Mouse (Mus musculus) neural tube, embryonic 11.5 days (tissue): ENCODE results near the gene Mid1. TPM values are rescaled to one million over a fixed set of nuclear protein-coding genes. Genes with fewer than 3 reads are reported as not detected.
A peak's percentile ranks its signal among the peaks of the same experiment; 100 is the strongest.
"Not testable (repeated sequence)": the region's sequence is repeated elsewhere in the genome, so short reads cannot be mapped to it uniquely, and the experiment has no call there.

ENCODE experiments used
- ATAC-seq: fragments of 200-750 bp; cut with Nextera tagmentation; 2 replicates; pipeline ENCODE4 v1.8.0; 2017; ENCODE audit warnings: moderate number of reproducible peaks, mild to moderate bottlenecking, moderate TSS enrichment, moderate library complexity; ENCODE audit not compliant: insufficient read depth, low FRiP score, low TSS enrichment
- DNase-seq: peaks from one replicate; pipeline ENCODE4 v3.0.0-alpha.2; 2015; ENCODE audit warnings: low spot score
- H3K27ac ChIP-seq: fragments of 300-500 bp; sonication (generic); 2 replicates; pipeline ENCODE4 v1.5.1; 2014; ENCODE audit warnings: low read depth, mild to moderate bottlenecking, low read length
- H3K27me3 ChIP-seq: fragments of 300-500 bp; sonication (generic); 2 replicates; pipeline ENCODE4 v1.6.1; 2014; ENCODE audit warnings: mild to moderate bottlenecking, low read length, mixed read lengths; ENCODE audit not compliant: control insufficient read depth, insufficient read depth
- H3K36me3 ChIP-seq: fragments of 300-500 bp; sonication (generic); 2 replicates; pipeline ENCODE4 v1.6.1; 2014; ENCODE audit warnings: mild to moderate bottlenecking, low read length, moderate library complexity, mixed read lengths; ENCODE audit not compliant: control insufficient read depth, insufficient read depth
- H3K4me1 ChIP-seq: fragments of 300-500 bp; sonication (generic); 2 replicates; pipeline ENCODE4 v1.6.1; 2014; ENCODE audit warnings: low read length, mixed read lengths; ENCODE audit not compliant: control insufficient read depth, insufficient read depth
- H3K4me2 ChIP-seq: fragments of 300-500 bp; sonication (generic); 2 replicates; pipeline ENCODE4 v1.6.1; 2014; ENCODE audit warnings: low read depth, mild to moderate bottlenecking, moderate library complexity
- H3K4me3 ChIP-seq: fragments of 300-500 bp; sonication (generic); 2 replicates; pipeline ENCODE4 v1.5.1; 2014; ENCODE audit warnings: low read depth, low read length
- H3K9ac ChIP-seq: fragments of 300-500 bp; sonication (generic); 2 replicates; pipeline ENCODE4 v1.6.1; 2014; ENCODE audit warnings: mild to moderate bottlenecking, low read length
- H3K9me3 ChIP-seq: fragments of 300-500 bp; sonication (generic); 2 replicates; pipeline ENCODE4 v1.6.1; 2016; ENCODE audit warnings: low read length; ENCODE audit not compliant: control insufficient read depth
- WGBS: fragments of 180-500 bp; shearing (Covaris S2); extraction: QIAGEN DNeasy Blood & Tissue Kit; methylation state at CpG from one replicate; pipeline ENCODE4 v1.1.7; 2014; 5-methylcytosine and 5-hydroxymethylcytosine counted together
- polyA plus RNA-seq: library from polyadenylated mRNA; unstranded; fragments of >200 nt; fragmentation: Nextera tagmentation; extraction: Ambion mirVana; gene quantifications from 2 replicates; pipeline ENCODE4 v1.2.1, GENCODE M21; 2014

Mid1 gene
- polyA plus RNA-seq, 1 experiment from 2014 or later: 9.9 TPM

GRCm38 (mm10) chrX:170004793-170005192, 319.8 kb downstream of the Mid1 start:
- peaks cover 23% of the 10 kb centered on the region for H3K9me3 ChIP-seq
- peak; percentile 2 for DNase-seq
- WGBS: 33% methylated on average over 5 of the region's 5 CpGs
- not testable (repeated sequence) for H3K36me3 ChIP-seq, H3K27ac ChIP-seq, ATAC-seq, H3K4me2 ChIP-seq, H3K9ac ChIP-seq, H3K4me3 ChIP-seq, H3K27me3 ChIP-seq, H3K4me1 ChIP-seq

GRCm38 (mm10) chrX:170005194-170005593, 320.2 kb downstream of the Mid1 start:
- H3K27ac ChIP-seq, H3K4me2 ChIP-seq, H3K4me3 ChIP-seq, ATAC-seq, H3K9ac ChIP-seq, H3K4me1 ChIP-seq, H3K36me3 ChIP-seq, H3K27me3 ChIP-seq: not testable (repeated sequence)
- 15% methylated on average over 13 of the region's 13 CpGs for WGBS
- peaks cover 24% of the 10 kb centered on the region for H3K9me3 ChIP-seq
- DNase-seq: peak; percentile 7

- not testable (repeated sequence) for H3K9ac ChIP-seq, H3K4me1 ChIP-seq, H3K4me3 ChIP-seq, H3K36me3 ChIP-seq, H3K27me3 ChIP-seq, H3K27ac ChIP-seq, H3K4me2 ChIP-seq, ATAC-seq
- WGBS: 50% methylated on average over 1 of the region's 1 CpGs
- DNase-seq: peak; percentile 1
- H3K9me3 ChIP-seq: peaks cover 28% of the 10 kb centered on the region
Observed at GRCm38 (mm10) chrX:170005695-170006297, 320.8 kb downstream of the Mid1 start.

GRCm38 (mm10) chrX:170006694-170007247, 321.8 kb downstream of the Mid1 start:
- not testable (repeated sequence) for H3K4me2 ChIP-seq

GRCm38 (mm10) chrX:170007375-170008178, 322.6 kb downstream of the Mid1 start:
- not testable (repeated sequence) for H3K9ac ChIP-seq, H3K4me1 ChIP-seq, ATAC-seq, H3K27me3 ChIP-seq, H3K4me3 ChIP-seq, H3K4me2 ChIP-seq
- peaks cover 11% of the 10 kb centered on the region for H3K36me3 ChIP-seq
- WGBS: 49% methylated on average over 2 of the region's 2 CpGs
- DNase-seq: peak; percentile 11
- H3K9me3 ChIP-seq: peaks cover 32% of the 10 kb centered on the region
- 0 out of 2 replicates have a peak overlapping the region, but pooled peaks have one; percentile 2 for H3K27ac ChIP-seq

More at GRCm38 (mm10) chrX:170006694-170007247, 321.8 kb downstream of the Mid1 start:
- not testable (repeated sequence) for H3K4me1 ChIP-seq, H3K4me3 ChIP-seq, H3K9ac ChIP-seq, H3K27ac ChIP-seq, H3K27me3 ChIP-seq, ATAC-seq
- 46% methylated on average over 3 of the region's 3 CpGs for WGBS
- H3K36me3 ChIP-seq: peaks cover 11% of the 10 kb centered on the region
- peaks cover 32% of the 10 kb centered on the region for H3K9me3 ChIP-seq
- peak; percentile 8 for DNase-seq

- H3K27ac ChIP-seq: 0 out of 2 replicates have a peak overlapping the region, but pooled peaks have one; percentile 2
- not testable (repeated sequence) for H3K4me3 ChIP-seq, H3K9ac ChIP-seq, H3K4me2 ChIP-seq, ATAC-seq, H3K27me3 ChIP-seq, H3K4me1 ChIP-seq
- H3K36me3 ChIP-seq: peaks cover 11% of the 10 kb centered on the region
- peak; percentile 7 for DNase-seq
- peaks cover 32% of the 10 kb centered on the region for H3K9me3 ChIP-seq
Observed at GRCm38 (mm10) chrX:170008179-170008467, 323.1 kb downstream of the Mid1 start.

- Histone ChIP-seq H3K36me3 (peaks cover 11% of the 10 kb centered on the region), H3K9me3 (peaks cover 32% of the 10 kb centered on the region)
- H3K4me3 ChIP-seq, H3K9ac ChIP-seq, H3K27ac ChIP-seq, H3K4me1 ChIP-seq, H3K4me2 ChIP-seq, H3K27me3 ChIP-seq, ATAC-seq: not testable (repeated sequence)
- DNase-seq: peak; percentile 9
- 33% methylated on average over 3 of the region's 3 CpGs for whole genome bisulfite sequencing
Observed at GRCm38 (mm10) chrX:170008584-170008983, 323.6 kb downstream of the Mid1 start.

GRCm38 (mm10) chrX:170009016-170009750, 324.2 kb downstream of the Mid1 start, which contains the start of gene Gm21887:
Gene Gm21887 (plus strand): TSS chrX:170009659.
- Histone ChIP-seq H3K4me3 (peak within 1 kb of the TSS; percentile 55), H3K9ac (peak within 1 kb of the TSS; percentile 75), H3K27ac (peak within 1 kb of the TSS; percentile 66), H3K4me2 (peak within 1 kb of the TSS; percentile 26; the same call in 1 of the 2 replicates), H3K36me3 (peaks cover 11% of the 10 kb centered on the region), H3K9me3 (peaks cover 30% of the 10 kb centered on the region)
- not testable (repeated sequence) for H3K27me3 ChIP-seq, H3K4me1 ChIP-seq
- WGBS: 61% methylated on average over 115 of the region's 118 CpGs
- ATAC-seq: peak; percentile 86
- DNase-seq: peak; percentile 96
